Mouse (Mus musculus) embryonic fibroblast, embryonic 13.5 days (primary cell): ENCODE results near the gene Olfr765.
"Not testable (repeated sequence)": the region's sequence is repeated elsewhere in the genome, so short reads cannot be mapped to it uniquely, and the experiment has no call there.

Experiments used
- CTCF ChIP-seq: IDR thresholded peaks from 2 replicates; pipeline ENCODE4 v1.5.1; 2011; ENCODE audit warnings: mild to moderate bottlenecking, control low read depth, low read length, moderate library complexity, borderline replicate concordance; ENCODE audit not compliant: insufficient read depth
- POLR2A ChIP-seq: IDR thresholded peaks from 2 replicates; pipeline ENCODE4 v1.6.1; 2011; ENCODE audit warnings: low read depth, mild to moderate bottlenecking, control low read depth, low read length, moderate library complexity

- not testable (repeated sequence) for TF ChIP-seq POLR2A, CTCF
Observed at GRCm38 (mm10) chr10:129011511-129011910, 38.3 kb downstream of the Olfr765 start.
